Mouse (Mus musculus) left cerebral cortex, adult 2 months (tissue): ENCODE results near the gene Cldn9. TPM values are rescaled to one million over a fixed set of nuclear protein-coding genes. Genes with fewer than 3 reads are reported as not detected.

Source experiments
- DNase-seq, 2 experiments: peaks; one replicate each; pipeline ENCODE4 v3.0.0; 2021 to 2022; ENCODE audit warnings: low spot score in 2 of 2, mixed read lengths in 1 of 2; ENCODE audit errors: extremely low spot score in 1 of 2
- H3K27ac ChIP-seq: fragments of 200-600 bp; 2 replicates; pipeline ENCODE4 v1.8.1; 2022
- H3K4me3 ChIP-seq: fragments of 200-600 bp; 2 replicates; pipeline ENCODE4 v1.8.1; 2022
- CTCF ChIP-seq: fragments of 200-600 bp; IDR thresholded peaks from 2 replicates; pipeline ENCODE4 v1.8.1; 2022; ENCODE audit warnings: antibody characterized with exemption, mild to moderate bottlenecking, moderate library complexity
- intact Hi-C: fragments of 180-260 bp; cut with DNase I; formaldehyde crosslinking; loops from one replicate; pipeline ENCODE4 v1.15.1; 2025
- total RNA-seq, 2 experiments: library from RNA; stranded (reverse); gene quantifications; 2 replicates each; pipeline ENCODE4 v1.2.3; 2021

Cldn9 gene
- total RNA-seq, 2 experiments from 2014 or later: 0.23 TPM; not detected in 1

GRCm38 (mm10) chr17:23665511-23665910, 18.3 kb downstream of the Cldn9 start:
- DNase-seq: no peak
- H3K27ac ChIP-seq: no peak overlapping the region
- no peak for TF ChIP-seq CTCF
- no peak overlapping the region for H3K4me3 ChIP-seq
- intact Hi-C loops: no loop called here

- DNase-seq: no peak
- Histone ChIP-seq H3K4me3 (no peak overlapping the region), H3K27ac (no peak overlapping the region)
- intact Hi-C loops: no loop called here
- peak; percentile 80 for TF ChIP-seq CTCF
Observed at GRCm38 (mm10) chr17:23664556-23665021, 19.2 kb downstream of the Cldn9 start.

- no peak overlapping the region for H3K27ac ChIP-seq
- peak; percentile 45 for TF ChIP-seq CTCF
- intact Hi-C loops: loop anchor here (2.0 kb wide), 1 partner anchor 45 kb away; no protein-coding TSS in a partner anchor
- H3K4me3 ChIP-seq: no peak overlapping the region
- DNase-seq: no peak
Observed at GRCm38 (mm10) chr17:23661526-23661925, 22.3 kb downstream of the Cldn9 start.

- TF ChIP-seq CTCF: no peak
- no peak for DNase-seq
- intact Hi-C loops: loop anchor here (2.0 kb wide), 1 partner anchor 46 kb away; no protein-coding TSS in a partner anchor
- Histone ChIP-seq H3K27ac (no peak overlapping the region), H3K4me3 (no peak overlapping the region)
Observed at GRCm38 (mm10) chr17:23660876-23661200, 23.0 kb downstream of the Cldn9 start.

GRCm38 (mm10) chr17:23660117-23660875, 23.5 kb downstream of the Cldn9 start, which contains the start of gene Bicdl2:
TSS of gene Bicdl2 (plus strand) at chr17:23660506.
- Histone ChIP-seq H3K4me3 (no peak within 1 kb of the TSS), H3K27ac (no peak within 1 kb of the TSS)
- intact Hi-C loops: loop anchor here (2.0 kb wide), 1 partner anchor 47 kb away; no protein-coding TSS in a partner anchor
- TF ChIP-seq CTCF: peak; percentile 65
- DNase-seq: no peak

GRCm38 (mm10) chr17:23658450-23658849, 25.4 kb downstream of the Cldn9 start:
- intact Hi-C loops: no loop called here
- DNase-seq: no peak

GRCm38 (mm10) chr17:23654410-23654809, 29.4 kb downstream of the Cldn9 start:
- Histone ChIP-seq H3K4me3 (no peak overlapping the region), H3K27ac (no peak overlapping the region)
- intact Hi-C loops: no loop called here
- DNase-seq: no peak
- TF ChIP-seq CTCF: no peak

More at GRCm38 (mm10) chr17:23658450-23658849, 25.4 kb downstream of the Cldn9 start:
- TF ChIP-seq CTCF: no peak
- Histone ChIP-seq H3K27ac (no peak overlapping the region), H3K4me3 (no peak overlapping the region)

- DNase-seq: no peak
- no peak for TF ChIP-seq CTCF
- Histone ChIP-seq H3K4me3 (no peak overlapping the region), H3K27ac (no peak overlapping the region)
- intact Hi-C loops: no loop called here
Observed at GRCm38 (mm10) chr17:23654001-23654400, 29.8 kb downstream of the Cldn9 start.

GRCm38 (mm10) chr17:23653324-23653723, 30.5 kb downstream of the Cldn9 start:
- Histone ChIP-seq H3K4me3 (no peak overlapping the region), H3K27ac (no peak overlapping the region)
- intact Hi-C loops: no loop called here
- DNase-seq: no peak
- TF ChIP-seq CTCF: no peak

- TF ChIP-seq CTCF: no peak
- Histone ChIP-seq H3K27ac (no peak overlapping the region), H3K4me3 (no peak overlapping the region)
- DNase-seq: no peak
- intact Hi-C loops: no loop called here
Observed at GRCm38 (mm10) chr17:23651363-23651762, 32.5 kb downstream of the Cldn9 start.

- no peak for TF ChIP-seq CTCF
- DNase-seq: no peak
- no peak overlapping the region for H3K4me3 ChIP-seq
- H3K27ac ChIP-seq: no peak overlapping the region
- intact Hi-C loops: no loop called here
Observed at GRCm38 (mm10) chr17:23645894-23646293, 37.9 kb downstream of the Cldn9 start.

GRCm38 (mm10) chr17:23644613-23645495, 39.0 kb downstream of the Cldn9 start, which contains the start of gene Mmp25:
TSS of gene Mmp25 (minus strand) at chr17:23645277.
- Histone ChIP-seq H3K27ac (no peak within 1 kb of the TSS), H3K4me3 (peak within 1 kb of the TSS; percentile 34)
- no peak for DNase-seq
- intact Hi-C loops: no loop called here
- no peak for TF ChIP-seq CTCF

Other genes with a start within 250 kb of the Cldn9 start
- gene Vmn2r117, start 204.3 kb downstream of the Cldn9 start, total RNA-seq: not detected
- gene Zfp213, start 119.8 kb downstream of the Cldn9 start, total RNA-seq: 1 to 10 TPM; 6.8 TPM
- 10 to 100 TPM; 24.7 to 32.0 TPM for gene Zfp13, start 84.5 kb downstream of the Cldn9 start, total RNA-seq
- not detected for gene Zscan10, start 83.2 kb downstream of the Cldn9 start, total RNA-seq
- under 1 TPM; 0.07 to 0.12 TPM for gene Mmp25, start 38.7 kb downstream of the Cldn9 start, total RNA-seq
- gene Bicdl2, start 23.5 kb downstream of the Cldn9 start, total RNA-seq: not detected
- gene Hcfc1r1, start 10.4 kb downstream of the Cldn9 start, total RNA-seq: 100 to 1,000 TPM; 127 to 129 TPM
- 1 to 10 TPM; 5.5 to 7.2 TPM for gene Thoc6, start 10.1 kb downstream of the Cldn9 start, total RNA-seq
- 10 to 100 TPM; 10.3 to 14.3 TPM for gene Tnfrsf12a, start 6.6 kb downstream of the Cldn9 start, total RNA-seq
- gene Cldn6, start 4.8 kb downstream of the Cldn9 start, total RNA-seq: not detected
- gene 1520401A03Rik, start 38.8 kb upstream of the Cldn9 start, total RNA-seq: under 1 TPM; 0.23 to 0.32 TPM
- 1 to 10 TPM; 4.3 TPM for gene Pkmyt1, start 42.3 kb upstream of the Cldn9 start, total RNA-seq
- 10 to 100 TPM; 50.9 to 56.0 TPM for gene Paqr4, start 56.8 kb upstream of the Cldn9 start, total RNA-seq
- under 1 TPM; 0.68 TPM for gene Kremen2, start 61.8 kb upstream of the Cldn9 start, total RNA-seq
- 100 to 1,000 TPM; 425 to 428 TPM for gene Flywch1, start 87.6 kb upstream of the Cldn9 start, total RNA-seq
- gene Flywch2, start 102.1 kb upstream of the Cldn9 start, total RNA-seq: 10 to 100 TPM; 11.9 to 13.7 TPM
- 100 to 1,000 TPM; 671 to 678 TPM for gene Srrm2, start 106.5 kb upstream of the Cldn9 start, total RNA-seq
- gene Elob, start 145.1 kb upstream of the Cldn9 start, total RNA-seq: 100 to 1,000 TPM; 337 to 365 TPM
- gene Prss33, start 152.0 kb upstream of the Cldn9 start, total RNA-seq: not detected
- not detected for gene Prss32, start 159.8 kb upstream of the Cldn9 start, total RNA-seq
- 1 to 10 TPM; 1.1 to 2.2 TPM for gene Prss41, start 160.1 kb upstream of the Cldn9 start, total RNA-seq
- gene Prss21, start 184.0 kb upstream of the Cldn9 start, total RNA-seq: not detected
- gene Dcpp1, start 196.8 kb upstream of the Cldn9 start, total RNA-seq: not detected
- not detected for gene Dcpp2, start 196.9 kb upstream of the Cldn9 start, total RNA-seq
- gene Dcpp3, start 233.4 kb upstream of the Cldn9 start, total RNA-seq: not detected